Mouse (Mus musculus) C2C12 (cell line): ENCODE measurements around the gene Clk2.

Source experiments
- CEBPB ChIP-seq: IDR thresholded peaks from one replicate; pipeline ENCODE4 v1.6.1; 2011; ENCODE audit warnings: low read depth, mild to moderate bottlenecking, control low read depth, moderate library complexity
- CTCF ChIP-seq: IDR thresholded peaks from one replicate; pipeline ENCODE4 v1.5.1; 2011; ENCODE audit not compliant: control insufficient read depth, insufficient read depth, insufficient read length
- MAX ChIP-seq: IDR thresholded peaks from one replicate; pipeline ENCODE4 v1.6.1; 2011; ENCODE audit warnings: mild to moderate bottlenecking, control low read depth

GRCm38 (mm10) chr3:89123313-89123712 lies 41.3 kb upstream of the Clk2 start:
- no peak for TF ChIP-seq CTCF
- TF ChIP-seq MAX, result no peak
- no peak for TF ChIP-seq CEBPB
